8 mouse cellular contexts compared by ENCODE assay signal in the genomic region with DNA sequence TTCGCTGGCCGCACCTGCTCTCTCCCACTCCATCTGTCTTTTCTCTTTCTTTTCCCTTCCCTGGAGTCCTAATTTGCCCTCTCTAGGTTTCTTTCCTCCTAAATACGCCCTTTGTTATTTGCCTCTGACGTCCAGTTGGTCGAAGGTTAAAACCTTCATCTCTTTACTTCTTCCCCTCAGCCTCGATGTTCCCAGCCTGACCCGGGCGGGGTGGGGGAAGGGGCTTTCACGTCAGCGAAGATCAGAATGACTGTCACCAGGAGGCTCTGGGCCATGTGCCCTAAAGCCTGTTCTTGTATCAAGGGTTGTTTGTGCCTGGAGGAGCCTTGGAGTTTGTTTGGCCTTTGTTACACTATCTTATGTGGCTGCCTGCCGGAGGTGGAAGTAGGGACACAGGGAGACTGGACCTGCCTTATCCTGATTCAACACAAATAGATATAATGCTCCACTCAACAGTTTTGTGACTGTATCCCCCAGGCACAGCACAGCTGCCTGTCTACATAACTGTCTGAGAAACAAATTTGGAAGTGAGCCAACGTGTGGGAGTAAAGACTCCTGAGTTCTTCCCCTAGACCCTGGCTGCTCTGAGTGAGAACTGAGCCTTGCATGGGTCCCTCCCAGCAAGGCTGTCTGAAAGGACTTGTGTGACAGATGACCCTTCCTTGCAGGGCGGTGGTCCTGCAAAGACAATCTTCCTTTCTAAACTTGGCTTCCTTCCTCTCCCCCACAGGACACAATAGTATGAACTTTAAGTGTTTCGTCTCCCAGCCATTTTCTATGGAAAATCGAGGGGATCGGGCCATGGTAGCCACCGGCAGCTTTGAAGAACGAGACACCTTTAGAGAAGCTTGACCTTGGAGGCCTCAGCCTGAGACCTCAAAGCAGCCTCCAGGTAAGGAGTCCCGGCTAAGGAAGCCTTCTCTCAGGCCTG. TPM values are rescaled to one million over a fixed set of nuclear protein-coding genes. Genes with fewer than 3 reads are reported as not detected.
DNase-seq lines count a peak whose midpoint lies in the region; ATAC-seq and TF ChIP-seq lines count a peak whose summit lies in the region.

No protein-coding gene starts in this region.

- H3K4me2 ChIP-seq in heart, embryonic 13.5 days = peak overlapping the region; percentile 96

- intact Hi-C loops in left cerebral cortex, adult 2 months (cut with DNase I) = loop anchor here (2.0 to 5.0 kb wide), 2 partner anchors 33 to 66 kb away; no protein-coding TSS in a partner anchor

- WGBS in heart, embryonic 13.5 days = 24% methylated on average over 19 of the region's 19 CpGs

- H3K27me3 ChIP-seq in heart, embryonic 13.5 days (replicated peaks) = no peaks in the 10 kb centered on the region
- H3K27me3 ChIP-seq in splenic B cell, adult 2 months (ENCODE audit: control insufficient read depth, insufficient read depth, low read length, poor library complexity, severe bottlenecking) = no peaks in the 10 kb centered on the region

- H3K27ac ChIP-seq in left cerebral cortex, adult 2 months = peak overlapping the region; percentile 81
- 0 out of 2 replicates have a peak overlapping the region, but pooled peaks have one; percentile 17 for H3K27ac ChIP-seq in cortical plate, adult 2 months (ENCODE audit: insufficient read depth, low read length)
- peak overlapping the region; percentile 84 for H3K27ac ChIP-seq in heart, embryonic 13.5 days (replicated peaks)

- H3K4me1 ChIP-seq in cortical plate, adult 2 months (ENCODE audit: control insufficient read depth, insufficient read depth, low read length) = no peaks in the 10 kb centered on the region; the same call in 1 of the 2 replicates
- peaks cover 55% of the 10 kb centered on the region for H3K4me1 ChIP-seq in heart, embryonic 13.5 days

- H3K9ac ChIP-seq in heart, embryonic 13.5 days = peak overlapping the region; percentile 82

- H3K36me3 ChIP-seq in heart, embryonic 13.5 days = peaks cover 25% of the 10 kb centered on the region
- H3K36me3 ChIP-seq in splenic B cell, adult 2 months (ENCODE audit: control insufficient read depth, insufficient read depth, low read length, poor library complexity, severe bottlenecking) = peaks cover 19% of the 10 kb centered on the region

- TF ChIP-seq POLR2A in cortical plate, adult 2 months (IDR thresholded peaks at IDR 0.05; ENCODE audit: extremely low read depth, insufficient read depth, low read length) = no peak

- TF ChIP-seq CTCF in left cerebral cortex, adult 2 months (IDR thresholded peaks at IDR 0.05) = no peak
- TF ChIP-seq CTCF in cortical plate, adult 2 months (IDR thresholded peaks at IDR 0.05; ENCODE audit: extremely low read depth, insufficient read depth, low read length) = no peak

- no peak for DNase-seq in left cerebral cortex, adult 2 months (ENCODE audit: extremely low spot score in 1 of 2, low spot score in 2 of 2)
- no peak for DNase-seq in left cerebral cortex, adult 8-10 months (ENCODE audit: low spot score in 2 of 2)
- peak; percentile 43 to 47 for DNase-seq in kidney, postnatal 36 days
- peak; percentile 69 for DNase-seq in splenic B cell, adult 2 months (ENCODE audit: low read depth, low spot score)
- no peak for DNase-seq in right cerebral cortex, postnatal 36 days (ENCODE audit: low spot score in 2 of 2)

- H3K4me3 ChIP-seq in left cerebral cortex, adult 2 months = peak overlapping the region; percentile 48
- peak overlapping the region; percentile 28 for H3K4me3 ChIP-seq in cortical plate, adult 2 months (ENCODE audit: insufficient read depth, low read length)
- H3K4me3 ChIP-seq in heart, embryonic 13.5 days = peak overlapping the region; percentile 63

- no peak for ATAC-seq in heart, embryonic 13.5 days (ENCODE audit: extremely low read depth, insufficient number of reproducible peaks, low FRiP score, low TSS enrichment)
- peak; percentile 15 for ATAC-seq in megakaryocyte progenitor cell, adult 5-6 weeks (replicated peaks; ENCODE audit: poor library complexity)

- no peaks in the 10 kb centered on the region for H3K9me3 ChIP-seq in heart, embryonic 13.5 days

RNA-seq across cellular contexts. Expression of gene Ucp2, which starts 0.6 kb away (rescaled TPM):
- 10 to 100 TPM; 69.0 to 79.3 TPM for total RNA-seq in left cerebral cortex, adult 2 months (2021)
- 100 to 1,000 TPM in 1 of 4 experiments, 10 to 100 TPM in 3; 63.3 to 124 (median 79.8) TPM for total RNA-seq in left cerebral cortex, adult 8-10 months (2022)
- polyA plus RNA-seq in cortical plate, adult 2 months (2012; rRNA removed) = 37.0 and 42.0 TPM in 2 replicates
- 189 and 197 TPM in 2 replicates for polyA plus RNA-seq in heart, embryonic 13.5 days (2015; fragmentation: Nextera tagmentation; extraction: Ambion mirVana)
- 208 and 232 TPM in 2 replicates for total RNA-seq in megakaryocyte progenitor cell, adult 5-6 weeks (2015)
- 90.4 and 97.3 TPM in 2 replicates for total RNA-seq in megakaryocyte progenitor cell, adult 5-6 weeks (2017)

RNA-seq across cellular contexts. Expression of gene Ucp3, which starts 21.0 kb away (rescaled TPM):
- 1 to 10 TPM; 2.9 TPM for total RNA-seq in left cerebral cortex, adult 2 months (2021)
- 1 to 10 TPM; 2.8 to 5.7 (median 3.3) TPM for total RNA-seq in left cerebral cortex, adult 8-10 months (2022)
- polyA plus RNA-seq in cortical plate, adult 2 months (2012; rRNA removed) = 4.4 and 4.6 TPM in 2 replicates
- polyA plus RNA-seq in heart, embryonic 13.5 days (2015; fragmentation: Nextera tagmentation; extraction: Ambion mirVana) = 0.07 and 0.24 TPM in 2 replicates
- 0.15 TPM in 1 of 2 replicates, not detected in the other for total RNA-seq in megakaryocyte progenitor cell, adult 5-6 weeks (2015)
- not detected in 2 replicates for total RNA-seq in megakaryocyte progenitor cell, adult 5-6 weeks (2017)

RNA-seq across cellular contexts. Expression of gene Dnajb13, which starts 21.0 kb away (rescaled TPM):
- total RNA-seq in left cerebral cortex, adult 2 months (2021) = under 1 TPM; 0.28 to 0.50 TPM
- 1 to 10 TPM in 1 of 4 experiments, under 1 TPM in 3; 0.48 to 1.1 (median 0.79) TPM for total RNA-seq in left cerebral cortex, adult 8-10 months (2022)
- polyA plus RNA-seq in cortical plate, adult 2 months (2012; rRNA removed) = 0.85 and 1.1 TPM in 2 replicates
- 0.19 and 0.29 TPM in 2 replicates for polyA plus RNA-seq in heart, embryonic 13.5 days (2015; fragmentation: Nextera tagmentation; extraction: Ambion mirVana)
- not detected in 2 replicates for total RNA-seq in megakaryocyte progenitor cell, adult 5-6 weeks (2015)
- total RNA-seq in megakaryocyte progenitor cell, adult 5-6 weeks (2017) = 0.17 TPM in 1 of 2 replicates, not detected in the other

RNA-seq across cellular contexts. Expression of gene Coa4, which starts 43.1 kb away (rescaled TPM):
- total RNA-seq in left cerebral cortex, adult 2 months (2021) = 10 to 100 TPM in 1 of 2 experiments, 1 to 10 TPM in 1; 9.3 to 12.3 TPM
- 10 to 100 TPM in 1 of 4 experiments, 1 to 10 TPM in 3; 8.2 to 10.3 (median 9.5) TPM for total RNA-seq in left cerebral cortex, adult 8-10 months (2022)
- 7.3 and 8.3 TPM in 2 replicates for polyA plus RNA-seq in cortical plate, adult 2 months (2012; rRNA removed)
- 23.0 and 23.1 TPM in 2 replicates for polyA plus RNA-seq in heart, embryonic 13.5 days (2015; fragmentation: Nextera tagmentation; extraction: Ambion mirVana)
- total RNA-seq in megakaryocyte progenitor cell, adult 5-6 weeks (2015) = 10.7 and 21.3 TPM in 2 replicates
- total RNA-seq in megakaryocyte progenitor cell, adult 5-6 weeks (2017) = 11.6 and 13.0 TPM in 2 replicates

Comparison
In these comparisons a context has a peak if more than half of its experiments do, and no peak if none do; other contexts are left out.
1. DNase-seq: peak in kidney, postnatal 36 days (2 of 2) and splenic B cell, adult 2 months (single experiment); none in left cerebral cortex, adult 2 months (0 of 2), left cerebral cortex, adult 8-10 months (0 of 2) and right cerebral cortex, postnatal 36 days (0 of 2).
2. H3K27ac ChIP-seq: peak in every context shown above with its lines; median percentile 84 in heart, embryonic 13.5 days; 81 in left cerebral cortex, adult 2 months; 17 in cortical plate, adult 2 months.
3. Peak in every context shown above with its lines, with median percentiles within 50 percentile points of each other: H3K4me3 ChIP-seq.